In genomic region chr17:31694023-31694376, GRCm38 (mm10) we compare ENCODE assay signal across 13 mouse cellular contexts. TPM values are rescaled to one million over a fixed set of nuclear protein-coding genes. Genes with fewer than 3 reads are reported as not detected.
DNase-seq lines count a peak whose midpoint lies in the region; ATAC-seq and TF ChIP-seq lines count a peak whose summit lies in the region.
"Had no signal": no experiment of that assay in that cellular context is flagged by ENCODE, and none has a peak within 500 bp of the region (broad histone marks: within the 10 kb centered on the region; RNA-seq: fewer than 3 reads in every experiment).

No protein-coding gene starts in this region.

- ATAC-seq in embryonic facial prominence, embryonic 11.5 days (replicated peaks; ENCODE audit: insufficient number of reproducible peaks, low FRiP score, low TSS enrichment, low read depth): peak; percentile 31; the same call in 1 of the 2 replicates
- peak; percentile 31 for ATAC-seq in intestine, embryonic 14.5 days (replicated peaks; ENCODE audit: low FRiP score, low TSS enrichment, low read depth)
- ATAC-seq in intestine, postnatal 0 days: no peak
- no peak for ATAC-seq in neural tube, embryonic 11.5 days (ENCODE audit: insufficient read depth, low FRiP score, low TSS enrichment)
- ATAC-seq in neural tube, embryonic 15.5 days (ENCODE audit: low FRiP score): no peak

- TF ChIP-seq CTCF in intestine, postnatal 0 days (IDR thresholded peaks at IDR 0.05; ENCODE audit: low read depth): no peak

- no peak overlapping the region for H3K27ac ChIP-seq in embryonic facial prominence, embryonic 11.5 days (replicated peaks; ENCODE audit: low read depth, low read length)
- H3K27ac ChIP-seq in embryonic facial prominence, embryonic 10.5 days (replicated peaks): no peak overlapping the region
- H3K27ac ChIP-seq in intestine, embryonic 14.5 days (ENCODE audit: low read depth): no peak overlapping the region
- H3K27ac ChIP-seq in intestine, postnatal 0 days (ENCODE audit: low read depth, low read length): no peak overlapping the region
- no peak overlapping the region for H3K27ac ChIP-seq in neural tube, embryonic 11.5 days (ENCODE audit: low read depth, low read length)
- H3K27ac ChIP-seq in neural tube, embryonic 15.5 days (replicated peaks): no peak overlapping the region

- no peak overlapping the region for H3K4me2 ChIP-seq in embryonic facial prominence, embryonic 11.5 days (ENCODE audit: low read depth, low read length)
- no peak overlapping the region for H3K4me2 ChIP-seq in intestine, embryonic 14.5 days (ENCODE audit: low read length)
- no peak overlapping the region for H3K4me2 ChIP-seq in intestine, postnatal 0 days (replicated peaks; ENCODE audit: low read depth)
- no peak overlapping the region for H3K4me2 ChIP-seq in neural tube, embryonic 11.5 days (ENCODE audit: low read depth)
- no peak overlapping the region for H3K4me2 ChIP-seq in neural tube, embryonic 15.5 days

- H3K36me3 ChIP-seq in embryonic facial prominence, embryonic 11.5 days (replicated peaks; ENCODE audit: control insufficient read depth, insufficient read depth, low read depth, low read length): no peaks in the 10 kb centered on the region
- H3K36me3 ChIP-seq in embryonic facial prominence, embryonic 10.5 days (replicated peaks): no peaks in the 10 kb centered on the region
- no peaks in the 10 kb centered on the region for H3K36me3 ChIP-seq in intestine, embryonic 14.5 days (ENCODE audit: control insufficient read depth, insufficient read depth, low read length)
- H3K36me3 ChIP-seq in intestine, postnatal 0 days (ENCODE audit: control insufficient read depth, insufficient read depth): no peaks in the 10 kb centered on the region
- H3K36me3 ChIP-seq in neural tube, embryonic 11.5 days (ENCODE audit: control insufficient read depth, insufficient read depth, low read length): no peaks in the 10 kb centered on the region
- H3K36me3 ChIP-seq in neural tube, embryonic 15.5 days: no peaks in the 10 kb centered on the region

- 71% methylated on average over 7 of the region's 7 CpGs for WGBS in embryonic facial prominence, embryonic 11.5 days
- 77% methylated on average over 7 of the region's 7 CpGs for WGBS in embryonic facial prominence, embryonic 10.5 days
- 63% methylated on average over 7 of the region's 7 CpGs for WGBS in intestine, embryonic 14.5 days
- WGBS in intestine, postnatal 0 days: 63% methylated on average over 7 of the region's 7 CpGs
- 69% methylated on average over 7 of the region's 7 CpGs for WGBS in neural tube, embryonic 11.5 days
- whole genome bisulfite sequencing in neural tube, embryonic 15.5 days: 64% methylated on average over 7 of the region's 7 CpGs

- no peak overlapping the region for H3K9ac ChIP-seq in embryonic facial prominence, embryonic 11.5 days (replicated peaks; ENCODE audit: low read length)
- no peak overlapping the region for H3K9ac ChIP-seq in intestine, embryonic 14.5 days (ENCODE audit: low read length)
- H3K9ac ChIP-seq in intestine, postnatal 0 days (ENCODE audit: low read depth, low read length): no peak overlapping the region
- peak overlapping the region; percentile 14; the same call in 1 of the 2 replicates for H3K9ac ChIP-seq in neural tube, embryonic 11.5 days (ENCODE audit: low read length)
- H3K9ac ChIP-seq in neural tube, embryonic 15.5 days (replicated peaks): no peak overlapping the region

- H3K9me3 ChIP-seq in embryonic facial prominence, embryonic 11.5 days (replicated peaks; ENCODE audit: control insufficient read depth, low read length): no peaks in the 10 kb centered on the region
- H3K9me3 ChIP-seq in embryonic facial prominence, embryonic 10.5 days: no peaks in the 10 kb centered on the region
- H3K9me3 ChIP-seq in intestine, embryonic 14.5 days (ENCODE audit: control insufficient read depth, low read length): no peaks in the 10 kb centered on the region
- H3K9me3 ChIP-seq in intestine, postnatal 0 days (ENCODE audit: control insufficient read depth): no peaks in the 10 kb centered on the region
- H3K9me3 ChIP-seq in neural tube, embryonic 11.5 days (ENCODE audit: control insufficient read depth, low read length): no peaks in the 10 kb centered on the region
- no peaks in the 10 kb centered on the region for H3K9me3 ChIP-seq in neural tube, embryonic 15.5 days (replicated peaks)

- H3K4me1 ChIP-seq in embryonic facial prominence, embryonic 11.5 days (ENCODE audit: control insufficient read depth, insufficient read depth, low read length): no peaks in the 10 kb centered on the region
- peaks cover 27% of the 10 kb centered on the region for H3K4me1 ChIP-seq in embryonic facial prominence, embryonic 10.5 days
- peaks cover 13% of the 10 kb centered on the region; the same call in 1 of the 2 replicates for H3K4me1 ChIP-seq in intestine, embryonic 14.5 days (replicated peaks; ENCODE audit: control insufficient read depth, insufficient read depth, low read length)
- H3K4me1 ChIP-seq in intestine, postnatal 0 days (replicated peaks; ENCODE audit: control insufficient read depth, insufficient read depth, low read length): no peaks in the 10 kb centered on the region
- H3K4me1 ChIP-seq in neural tube, embryonic 11.5 days (ENCODE audit: control insufficient read depth, insufficient read depth, low read length): 0 out of 2 replicates have a peak, but pooled peaks cover 2% of the 10 kb centered on the region
- H3K4me1 ChIP-seq in neural tube, embryonic 15.5 days: peaks cover 20% of the 10 kb centered on the region

- H3K4me3 ChIP-seq in embryonic facial prominence, embryonic 11.5 days (ENCODE audit: low read depth, low read length): no peak overlapping the region
- no peak overlapping the region for H3K4me3 ChIP-seq in embryonic facial prominence, embryonic 10.5 days
- no peak overlapping the region for H3K4me3 ChIP-seq in intestine, embryonic 14.5 days (ENCODE audit: low read depth, low read length)
- no peak overlapping the region for H3K4me3 ChIP-seq in intestine, postnatal 0 days (ENCODE audit: low read depth, low read length)
- no peak overlapping the region for H3K4me3 ChIP-seq in neural tube, embryonic 11.5 days (ENCODE audit: low read depth, low read length)
- no peak overlapping the region for H3K4me3 ChIP-seq in neural tube, embryonic 15.5 days (replicated peaks)

- DNase-seq in embryonic facial prominence, embryonic 11.5 days (ENCODE audit: low spot score): no peak
- no peak for DNase-seq in embryonic facial prominence, embryonic 10.5 days (ENCODE audit: low spot score)
- no peak for DNase-seq in intestine, embryonic 14.5 days (ENCODE audit: low spot score)
- no peak for DNase-seq in neural tube, embryonic 11.5 days (ENCODE audit: low spot score)
- no peak for DNase-seq in adrenal gland, adult 8-10 months
- no peak for DNase-seq in spleen, adult 18-20 months
- DNase-seq: cerebellum, adult 8-10 months had no signal

- H3K27me3 ChIP-seq in embryonic facial prominence, embryonic 11.5 days (ENCODE audit: control insufficient read depth, insufficient read depth, low read length): no peaks in the 10 kb centered on the region
- H3K27me3 ChIP-seq in embryonic facial prominence, embryonic 10.5 days (replicated peaks; ENCODE audit: low read depth, poor library complexity, severe bottlenecking): 0 out of 2 replicates have a peak, but pooled peaks cover 2% of the 10 kb centered on the region
- no peaks in the 10 kb centered on the region for H3K27me3 ChIP-seq in intestine, embryonic 14.5 days (replicated peaks; ENCODE audit: control insufficient read depth, insufficient read depth, low read length)
- H3K27me3 ChIP-seq in intestine, postnatal 0 days (replicated peaks; ENCODE audit: control insufficient read depth, insufficient read depth, low read length): no peaks in the 10 kb centered on the region
- H3K27me3 ChIP-seq in neural tube, embryonic 11.5 days (ENCODE audit: control insufficient read depth, insufficient read depth, low read length): no peaks in the 10 kb centered on the region
- H3K27me3 ChIP-seq in neural tube, embryonic 15.5 days (replicated peaks): no peaks in the 10 kb centered on the region

RNA-seq across cellular contexts. Expression of gene Cryaa, which starts 16.4 kb away (rescaled TPM):
- 20.9 and 184 TPM in 2 replicates for polyA plus RNA-seq in embryonic facial prominence, embryonic 11.5 days (2014; fragmentation: Nextera tagmentation; extraction: Ambion mirVana)
- polyA plus RNA-seq in embryonic facial prominence, embryonic 10.5 days (2016; fragmentation: Nextera tagmentation; extraction: Ambion mirVana): 0.77 TPM in 1 of 2 replicates, not detected in the other
- 0.13 and 0.14 TPM in 2 replicates for polyA plus RNA-seq in intestine, embryonic 14.5 days (2014; fragmentation: Nextera tagmentation; extraction: Ambion mirVana)
- polyA plus RNA-seq in intestine, postnatal 0 days (2015; fragmentation: Nextera tagmentation; extraction: Ambion mirVana): 0.09 TPM in 1 of 2 replicates, not detected in the other
- polyA plus RNA-seq in neural tube, embryonic 11.5 days (2014; fragmentation: Nextera tagmentation; extraction: Ambion mirVana): not detected in 2 replicates
- polyA plus RNA-seq in neural tube, embryonic 15.5 days (2015; fragmentation: Nextera tagmentation; extraction: Ambion mirVana): 0.14 TPM in 1 of 2 replicates, not detected in the other
- not detected for total RNA-seq in adrenal gland, adult 8-10 months (2022)
- total RNA-seq: gastrocnemius, adult 8-10 months; heart, postnatal 4 days; layer of hippocampus, adult 18-20 months; left cerebral cortex, postnatal 36 days had no signal

RNA-seq across cellular contexts. Expression of gene U2af1, which starts 35.3 kb away (rescaled TPM):
- 206 and 225 TPM in 2 replicates for polyA plus RNA-seq in embryonic facial prominence, embryonic 11.5 days (2014; fragmentation: Nextera tagmentation; extraction: Ambion mirVana)
- 464 and 498 TPM in 2 replicates for polyA plus RNA-seq in embryonic facial prominence, embryonic 10.5 days (2016; fragmentation: Nextera tagmentation; extraction: Ambion mirVana)
- 162 and 167 TPM in 2 replicates for polyA plus RNA-seq in intestine, embryonic 14.5 days (2014; fragmentation: Nextera tagmentation; extraction: Ambion mirVana)
- polyA plus RNA-seq in intestine, postnatal 0 days (2015; fragmentation: Nextera tagmentation; extraction: Ambion mirVana): 151 TPM in 2 replicates
- 196 and 205 TPM in 2 replicates for polyA plus RNA-seq in neural tube, embryonic 11.5 days (2014; fragmentation: Nextera tagmentation; extraction: Ambion mirVana)
- polyA plus RNA-seq in neural tube, embryonic 15.5 days (2015; fragmentation: Nextera tagmentation; extraction: Ambion mirVana): 176 and 225 TPM in 2 replicates
- total RNA-seq in adrenal gland, adult 8-10 months (2022): 100 to 1,000 TPM; 128 to 156 (median 143) TPM

RNA-seq across cellular contexts. Expression of gene Cbs, which starts 57.0 kb away (rescaled TPM):
- polyA plus RNA-seq in embryonic facial prominence, embryonic 11.5 days (2014; fragmentation: Nextera tagmentation; extraction: Ambion mirVana): 1.5 and 2.5 TPM in 2 replicates
- 2.5 and 2.8 TPM in 2 replicates for polyA plus RNA-seq in embryonic facial prominence, embryonic 10.5 days (2016; fragmentation: Nextera tagmentation; extraction: Ambion mirVana)
- 2.1 and 5.9 TPM in 2 replicates for polyA plus RNA-seq in intestine, embryonic 14.5 days (2014; fragmentation: Nextera tagmentation; extraction: Ambion mirVana)
- 0.09 and 0.55 TPM in 2 replicates for polyA plus RNA-seq in intestine, postnatal 0 days (2015; fragmentation: Nextera tagmentation; extraction: Ambion mirVana)
- 1.3 and 2.4 TPM in 2 replicates for polyA plus RNA-seq in neural tube, embryonic 11.5 days (2014; fragmentation: Nextera tagmentation; extraction: Ambion mirVana)
- polyA plus RNA-seq in neural tube, embryonic 15.5 days (2015; fragmentation: Nextera tagmentation; extraction: Ambion mirVana): 12.0 and 12.4 TPM in 2 replicates
- total RNA-seq in adrenal gland, adult 8-10 months (2022): 1 to 10 TPM; 2.6 to 5.3 (median 3.9) TPM

Comparison
In these comparisons a context has a peak if more than half of its experiments do, and no peak if none do; other contexts are left out.
1. ATAC-seq: peak in embryonic facial prominence, embryonic 11.5 days (single experiment) and intestine, embryonic 14.5 days (single experiment); none in intestine, postnatal 0 days (single experiment), neural tube, embryonic 11.5 days (single experiment) and neural tube, embryonic 15.5 days (single experiment).
2. RNA of gene Cryaa, which starts 16.4 kb away (polyA plus RNA-seq): 20.9 to 184 TPM in embryonic facial prominence, embryonic 11.5 days; 0.77 TPM in embryonic facial prominence, embryonic 10.5 days, 0.14 TPM in neural tube, embryonic 15.5 days, 0.13 to 0.14 TPM in intestine, embryonic 14.5 days, 0.09 TPM in intestine, postnatal 0 days and not detected in neural tube, embryonic 11.5 days; every median in the first group is over 10 times any median in the second.